Mouse (Mus musculus): ENCODE data around the gene Gm20431.

GRCm38 (mm10) chr2:167686382-167687249 lies 25.3 kb upstream of the Gm20431 start:
- TF ChIP-seq CTCF (conservative IDR thresholded peaks at IDR 0.05; ENCODE audit: low read length) = no peak
- TF ChIP-seq POU5F1 (IDR thresholded peaks at IDR 0.05; ENCODE audit: borderline replicate concordance, low read length) = no peak
